Mouse (Mus musculus) layer of hippocampus, adult 18-20 months (tissue): Measurements from ENCODE around the gene Acap1. TPM values are rescaled to one million over a fixed set of nuclear protein-coding genes. Genes with fewer than 3 reads are reported as not detected.
A peak's percentile ranks its signal among the peaks of the same experiment; 100 is the strongest.

ENCODE experiments used
- DNase-seq, 2 experiments: peaks; one replicate each; pipeline ENCODE4 v3.0.0; 2022; ENCODE audit warnings: low spot score in 2 of 2
- microRNA-seq, 2 experiments: library from miRNA; unstranded; fragments of <30 nt; microRNA quantifications; one replicate each; pipeline ENCODE4 v1.2.0; 2021
- total RNA-seq, 2 experiments: library from RNA; stranded (reverse); gene quantifications; 2 replicates each; pipeline ENCODE4 v1.2.3; 2021

Acap1 gene
- total RNA-seq, 2 experiments from 2014 or later, result not detected

- DNase-seq, result peak; percentile 98
Measured at GRCm38 (mm10) chr11:69837952-69838713, 57.2 kb downstream of the Acap1 start, which contains the start of gene Tmem256. TSS of gene Tmem256 (plus strand) at chr11:69838514.

GRCm38 (mm10) chr11:69837604-69837951, 57.8 kb downstream of the Acap1 start, which contains the start of gene Nlgn2:
TSS of gene Nlgn2 (minus strand) at chr11:69837784.
- DNase-seq, result no peak

DNA sequence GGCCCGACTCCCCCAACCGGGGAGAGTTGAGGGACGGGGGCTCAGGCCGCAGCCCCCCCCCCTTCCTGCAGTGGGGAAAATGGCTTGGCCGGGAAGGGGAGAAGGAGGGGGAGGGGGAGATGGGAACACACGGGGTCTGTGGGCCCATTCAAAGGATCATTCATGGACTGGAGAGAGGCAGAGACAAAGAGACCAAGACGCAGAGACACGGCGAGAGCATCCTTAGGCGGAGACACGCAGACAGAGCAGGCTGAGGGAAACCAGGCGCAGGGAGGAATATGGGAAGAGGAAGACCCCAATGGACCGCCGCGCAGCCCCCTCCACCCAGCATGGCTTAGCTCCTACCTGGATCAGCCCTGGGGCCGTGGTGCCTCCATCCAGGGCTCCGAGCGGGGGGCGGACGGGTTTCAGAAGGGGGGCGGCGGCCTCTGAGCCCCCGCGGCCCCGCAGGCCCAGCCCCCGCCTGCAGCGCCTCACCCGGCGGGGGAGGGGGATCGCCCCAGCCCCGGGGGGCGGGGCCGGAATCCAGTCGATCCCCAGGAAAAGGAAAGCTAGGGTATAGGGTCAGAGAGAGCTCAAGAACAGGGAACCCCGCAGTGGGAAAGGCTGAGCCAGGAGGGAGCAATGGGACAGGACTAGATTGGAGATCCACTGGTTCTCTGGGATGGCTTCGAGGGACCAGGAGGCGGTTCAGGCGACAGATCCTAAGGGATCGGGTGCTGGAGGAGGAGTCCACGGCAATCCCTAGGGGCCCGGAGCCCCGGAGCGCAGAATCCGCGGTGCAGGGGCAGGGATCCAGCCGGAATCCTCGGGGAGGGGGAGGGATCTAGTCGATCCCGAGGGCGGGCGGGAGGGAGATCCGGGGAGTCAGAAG, 58.4 kb downstream of the Acap1 start:
- DNase-seq, result peak; percentile 30 to 41

GRCm38 (mm10) chr11:69835966-69836335, 59.4 kb downstream of the Acap1 start:
- DNase-seq, result no peak

- DNase-seq, result no peak
Measured at GRCm38 (mm10) chr11:69835326-69835965, 59.9 kb downstream of the Acap1 start.

DNA sequence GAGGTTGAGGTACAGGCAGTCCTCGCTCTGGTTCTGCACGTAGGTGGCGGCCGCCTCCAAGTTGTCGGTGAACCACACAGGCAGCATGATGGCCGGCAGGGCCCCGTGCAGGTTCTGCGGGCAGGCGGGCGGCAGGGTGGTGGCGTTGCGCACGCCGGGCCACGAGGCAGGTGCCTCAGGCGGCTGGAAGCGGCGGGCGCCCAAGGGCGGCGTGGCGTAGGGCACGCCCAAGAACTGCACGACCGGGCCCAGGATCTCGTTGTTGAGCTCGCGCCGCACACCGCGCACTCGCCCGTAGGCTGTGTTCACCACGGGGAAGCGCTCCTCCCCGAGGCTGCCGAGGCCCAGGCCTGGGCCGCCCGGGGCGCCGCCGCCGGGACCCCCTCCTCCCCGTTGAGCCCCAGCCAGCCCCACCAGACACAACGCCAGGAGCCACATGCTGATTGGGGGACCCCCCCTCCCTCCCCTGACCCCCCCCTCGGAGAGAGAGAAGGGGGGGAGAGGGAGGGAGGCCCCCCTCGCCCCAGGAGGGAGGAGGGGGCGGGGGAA, 61.3 kb downstream of the Acap1 start:
- DNase-seq, result no peak

DNA sequence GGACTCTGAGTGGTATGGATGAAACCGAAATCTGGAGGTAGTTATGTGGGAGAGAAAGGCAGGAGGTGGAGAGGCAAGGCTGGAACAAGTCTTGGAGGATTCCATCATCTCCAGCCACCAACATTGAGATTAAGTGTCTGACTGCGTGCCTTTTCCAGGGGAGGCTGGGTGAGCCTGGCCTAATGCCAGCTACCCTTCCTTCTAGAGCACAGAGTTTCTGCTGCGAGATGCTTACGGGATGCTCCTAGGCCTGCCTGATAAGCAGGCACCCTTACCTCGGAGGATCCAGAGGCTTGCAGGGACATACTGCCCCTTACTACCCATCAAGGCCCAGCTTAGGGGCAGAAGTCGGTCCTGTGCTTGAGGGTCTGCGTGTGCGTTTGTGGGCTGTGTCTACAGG, 61.8 kb downstream of the Acap1 start:
- DNase-seq, result no peak

Small RNA genes within 50 kb of the gene (microRNA-seq; reads per million reads assigned to microRNA genes)
- gene Mir6924, result 0 reads per million in 2 experiments

Other genes starting within 250 kb of the Acap1 start
- gene Sox15, start 240.2 kb downstream of the Acap1 start, total RNA-seq, result not detected
- gene Mpdu1, start 232.9 kb downstream of the Acap1 start, total RNA-seq, result 10 to 100 TPM; 56.2 to 60.3 TPM
- 10 to 100 TPM; 13.1 to 13.8 TPM for gene Cd68, start 229.4 kb downstream of the Acap1 start, total RNA-seq
- gene Eif4a1, start 223.1 kb downstream of the Acap1 start, total RNA-seq, result 100 to 1,000 TPM; 325 to 357 TPM
- gene Senp3, start 213.5 kb downstream of the Acap1 start, total RNA-seq, result 10 to 100 TPM; 96.1 to 97.5 TPM
- gene Tnfsf13, start 209.8 kb downstream of the Acap1 start, total RNA-seq, result 1 to 10 TPM; 1.9 to 2.0 TPM
- 10 to 100 TPM; 11.4 to 12.4 TPM for gene Tnfsf12, start 199.7 kb downstream of the Acap1 start, total RNA-seq
- gene Tnfsfm13, start 199.4 kb downstream of the Acap1 start, total RNA-seq, result 1 to 10 TPM; 1.2 to 1.6 TPM
- 10 to 100 TPM; 55.6 to 55.9 TPM for gene Polr2a, start 136.9 kb downstream of the Acap1 start, total RNA-seq
- not detected for gene Slc35g3, start 133.6 kb downstream of the Acap1 start, total RNA-seq
- gene Zbtb4, start 129.6 kb downstream of the Acap1 start, total RNA-seq, result 100 to 1,000 TPM; 147 to 152 TPM
- 1 to 10 TPM in 1 of 2 experiments, under 1 TPM in 1; 0.52 to 1.0 TPM for gene Chrnb1, start 99.6 kb downstream of the Acap1 start, total RNA-seq
- gene Fgf11, start 93.7 kb downstream of the Acap1 start, total RNA-seq, result 10 to 100 TPM; 27.4 to 27.6 TPM
- not detected for gene Tmem102, start 89.9 kb downstream of the Acap1 start, total RNA-seq
- not detected for gene Gm39566, start 80.2 kb downstream of the Acap1 start, total RNA-seq
- gene Spem2, start 77.1 kb downstream of the Acap1 start, total RNA-seq, result not detected
- under 1 TPM in 1 of 2 experiments, not detected in 1; 0.62 TPM for gene Spem1, start 73.4 kb downstream of the Acap1 start, total RNA-seq
- gene Nlgn2, start 57.8 kb downstream of the Acap1 start, total RNA-seq, result 100 to 1,000 TPM; 191 to 196 TPM
- gene Tmem256, start 57.0 kb downstream of the Acap1 start, total RNA-seq, result 100 to 1,000 TPM; 110 to 117 TPM
- 10 to 100 TPM; 15.9 to 16.1 TPM for gene Plscr3, start 49.2 kb downstream of the Acap1 start, total RNA-seq
- not detected for gene Tnk1, start 36.8 kb downstream of the Acap1 start, total RNA-seq
- gene Tmem95, start 17.5 kb downstream of the Acap1 start, total RNA-seq, result not detected
- 1 to 10 TPM; 1.3 to 1.4 TPM for gene Kctd11, start 14.1 kb downstream of the Acap1 start, total RNA-seq
- gene 2810408A11Rik, start 5.4 kb upstream of the Acap1 start, total RNA-seq, result under 1 TPM; 0.17 to 0.58 TPM
- gene Neurl4, start 5.5 kb upstream of the Acap1 start, total RNA-seq, result 100 to 1,000 TPM; 108 to 114 TPM
- gene Gps2, start 18.3 kb upstream of the Acap1 start, total RNA-seq, result 10 to 100 TPM; 35.7 to 36.1 TPM
- 100 to 1,000 TPM; 438 to 463 TPM for gene Eif5a, start 26.4 kb upstream of the Acap1 start, total RNA-seq
- gene Ybx2, start 40.3 kb upstream of the Acap1 start, total RNA-seq, result 1 to 10 TPM; 8.7 to 9.2 TPM
- gene Slc2a4, start 52.6 kb upstream of the Acap1 start, total RNA-seq, result 1 to 10 TPM; 3.4 to 3.5 TPM
- not detected for gene Cldn7, start 69.2 kb upstream of the Acap1 start, total RNA-seq
- gene Ctdnep1, start 85.6 kb upstream of the Acap1 start, total RNA-seq, result 100 to 1,000 TPM; 110 to 111 TPM
- 10 to 100 TPM; 76.7 to 80.1 TPM for gene Elp5, start 87.0 kb upstream of the Acap1 start, total RNA-seq
- 100 to 1,000 TPM; 238 to 240 TPM for gene Gabarap, start 95.6 kb upstream of the Acap1 start, total RNA-seq
- 10 to 100 TPM; 50.3 TPM for gene Phf23, start 100.2 kb upstream of the Acap1 start, total RNA-seq
- 10 to 100 TPM; 33.0 to 38.7 TPM for gene Dvl2, start 105.1 kb upstream of the Acap1 start, total RNA-seq
- 10 to 100 TPM; 56.4 to 67.1 TPM for gene Acadvl, start 119.9 kb upstream of the Acap1 start, total RNA-seq
- gene Dlg4, start 121.4 kb upstream of the Acap1 start, total RNA-seq, result 100 to 1,000 TPM; 846 to 862 TPM
- under 1 TPM; 0.84 to 0.99 TPM for gene Asgr1, start 158.5 kb upstream of the Acap1 start, total RNA-seq
- not detected for gene Asgr2, start 197.1 kb upstream of the Acap1 start, total RNA-seq
- gene Mgl2, start 234.8 kb upstream of the Acap1 start, total RNA-seq, result under 1 TPM; 0.45 to 0.66 TPM